Mouse (Mus musculus) forebrain, postnatal 0 days (tissue): ENCODE results near the gene Tcfl5. TPM values are rescaled to one million over a fixed set of nuclear protein-coding genes. Genes with fewer than 3 reads are reported as not detected.

ENCODE experiments used
- ATAC-seq: fragments of 200-750 bp; cut with Nextera tagmentation; 2 replicates; pipeline ENCODE4 v1.8.0; 2017; ENCODE audit warnings: mild to moderate bottlenecking, moderate library complexity
- DNase-seq: peaks from one replicate; pipeline ENCODE4 v3.0.0-alpha.2; 2015
- H3K27ac ChIP-seq: fragments of 300-500 bp; sonication (generic); 2 replicates; pipeline ENCODE4 v1.5.1; 2014; ENCODE audit warnings: low read depth, mild to moderate bottlenecking, antibody characterized with exemption, low read length, moderate library complexity, mixed read lengths
- H3K27me3 ChIP-seq: fragments of 300-500 bp; sonication (generic); 2 replicates; pipeline ENCODE4 v1.6.1; 2014; ENCODE audit warnings: mild to moderate bottlenecking, low read length, mixed read lengths; ENCODE audit not compliant: insufficient read depth
- H3K36me3 ChIP-seq: fragments of 300-500 bp; sonication (generic); 2 replicates; pipeline ENCODE4 v1.6.1; 2014; ENCODE audit warnings: mild to moderate bottlenecking, moderate library complexity; ENCODE audit not compliant: insufficient read depth
- H3K4me1 ChIP-seq: fragments of 300-500 bp; sonication (generic); 2 replicates; pipeline ENCODE4 v1.6.1; 2014; ENCODE audit warnings: antibody characterized with exemption; ENCODE audit not compliant: insufficient read depth
- H3K4me2 ChIP-seq: fragments of 300-500 bp; sonication (generic); 2 replicates; pipeline ENCODE4 v1.6.1; 2014; ENCODE audit warnings: low read depth, mild to moderate bottlenecking, moderate library complexity
- H3K4me3 ChIP-seq: fragments of 300-500 bp; sonication (generic); 2 replicates; pipeline ENCODE4 v1.5.1; 2014; ENCODE audit warnings: low read depth, low read length, mixed read lengths
- H3K9ac ChIP-seq: fragments of 300-500 bp; sonication (generic); 2 replicates; pipeline ENCODE4 v1.6.1; 2014; ENCODE audit warnings: mild to moderate bottlenecking
- H3K9me3 ChIP-seq: fragments of 300-500 bp; sonication (generic); 2 replicates; pipeline ENCODE4 v1.6.1; 2016; ENCODE audit warnings: low read length
- CTCF ChIP-seq: sonication (generic); IDR thresholded peaks from 2 replicates; pipeline ENCODE4 v1.5.1; 2016; ENCODE audit warnings: antibody characterized with exemption, control low read depth, low read depth
- WGBS: fragments of 180-500 bp; shearing (Covaris S2); extraction: QIAGEN DNeasy Blood & Tissue Kit; methylation state at CpG from one replicate; pipeline ENCODE4 v1.1.7; 2014; 5-methylcytosine and 5-hydroxymethylcytosine counted together
- polyA plus RNA-seq: library from polyadenylated mRNA; unstranded; fragments of >200 nt; fragmentation: Nextera tagmentation; extraction: Ambion mirVana; gene quantifications from 2 replicates; pipeline ENCODE4 v1.2.1, GENCODE M21; 2015
- total RNA-seq: library from RNA; depleted of rRNA; stranded (reverse); fragments of >200 nt; gene quantifications from 2 replicates; pipeline ENCODE4 v1.2.3, GENCODE M21; 2014; rRNA removed

Tcfl5 gene
- total and polyA plus RNA-seq, 2 experiments from 2014 or later, result 1.2 to 5.9 TPM

- H3K27ac ChIP-seq, result no peak within 1 kb of the TSS
- DNase-seq, result no peak
- 69% methylated on average over 3 of the region's 3 CpGs for WGBS
Observed at GRCm38 (mm10) chr2:180581002-180581401, 61.5 kb downstream of the Tcfl5 start, which contains the start of gene Mrgbp. Gene Mrgbp, plus strand, starts transcription at chr2:180581304.

GRCm38 (mm10) chr2:180578686-180579085, 63.8 kb downstream of the Tcfl5 start:
- DNase-seq (peak; percentile 90), ATAC-seq (peak; percentile 50)
- no peaks in the 10 kb centered on the region for H3K9me3 ChIP-seq
- 4% methylated on average over 3 of the region's 3 CpGs for WGBS
- H3K9ac ChIP-seq, result no peak overlapping the region
- H3K27me3 ChIP-seq, result 0 out of 2 replicates have a peak, but pooled peaks cover 3% of the 10 kb centered on the region
- no peak overlapping the region for H3K4me3 ChIP-seq
- H3K27ac ChIP-seq, result no peak overlapping the region
- peaks cover 6% of the 10 kb centered on the region for H3K4me1 ChIP-seq
- H3K4me2 ChIP-seq, result no peak overlapping the region
- TF ChIP-seq CTCF, result peak; percentile 95
- H3K36me3 ChIP-seq, result no peaks in the 10 kb centered on the region

More at GRCm38 (mm10) chr2:180581002-180581401, 61.5 kb downstream of the Tcfl5 start, which contains the start of gene Mrgbp:
- no peak within 1 kb of the TSS for H3K9ac ChIP-seq
- H3K27me3 ChIP-seq, result 0 out of 2 replicates have a peak, but pooled peaks cover 3% of the 10 kb centered on the region
- no peak within 1 kb of the TSS for H3K4me3 ChIP-seq
- no peak within 1 kb of the TSS for H3K4me2 ChIP-seq
- peaks cover 13% of the 10 kb centered on the region for H3K36me3 ChIP-seq
- ATAC-seq, result no peak
- no peaks in the 10 kb centered on the region for H3K9me3 ChIP-seq
- no peak for TF ChIP-seq CTCF
- H3K4me1 ChIP-seq, result peaks cover 8% of the 10 kb centered on the region

GRCm38 (mm10) chr2:180576482-180576881, 66.0 kb downstream of the Tcfl5 start:
- TF ChIP-seq CTCF, result no peak
- no peak for ATAC-seq
- Histone ChIP-seq H3K9ac (no peak overlapping the region), H3K4me1 (no peaks in the 10 kb centered on the region), H3K4me3 (no peak overlapping the region), H3K9me3 (no peaks in the 10 kb centered on the region), H3K36me3 (no peaks in the 10 kb centered on the region), H3K27ac (no peak overlapping the region), H3K4me2 (no peak overlapping the region), H3K27me3 (0 out of 2 replicates have a peak, but pooled peaks cover 3% of the 10 kb centered on the region)
- 37% methylated on average over 4 of the region's 4 CpGs for WGBS
- DNase-seq, result no peak

Other genes with a start within 250 kb of the Tcfl5 start
- 1.8 TPM in 2 replicates for gene Slco4a1, start 186.5 kb downstream of the Tcfl5 start, total RNA-seq
- gene Slco4a1, start 186.5 kb downstream of the Tcfl5 start, polyA plus RNA-seq, result 1.3 and 1.6 TPM in 2 replicates
- 19.8 and 35.8 TPM in 2 replicates for gene Ntsr1, start 142.7 kb downstream of the Tcfl5 start, total RNA-seq
- gene Ntsr1, start 142.7 kb downstream of the Tcfl5 start, polyA plus RNA-seq, result 13.2 and 18.1 TPM in 2 replicates
- gene Mrgbp, start 61.4 kb downstream of the Tcfl5 start, total RNA-seq, result 55.0 and 63.2 TPM in 2 replicates
- 31.8 and 34.2 TPM in 2 replicates for gene Mrgbp, start 61.4 kb downstream of the Tcfl5 start, polyA plus RNA-seq
- 116 and 127 TPM in 2 replicates for gene Ogfr, start 53.5 kb downstream of the Tcfl5 start, total RNA-seq
- gene Ogfr, start 53.5 kb downstream of the Tcfl5 start, polyA plus RNA-seq, result 84.7 and 86.0 TPM in 2 replicates
- 42.4 and 47.9 TPM in 2 replicates for gene Col9a3, start 44.9 kb downstream of the Tcfl5 start, total RNA-seq
- gene Col9a3, start 44.9 kb downstream of the Tcfl5 start, polyA plus RNA-seq, result 46.8 and 49.5 TPM in 2 replicates
- gene Dido1, start 67.3 kb upstream of the Tcfl5 start, total RNA-seq, result 41.2 and 50.2 TPM in 2 replicates
- 12.2 and 17.6 TPM in 2 replicates for gene Dido1, start 67.3 kb upstream of the Tcfl5 start, polyA plus RNA-seq
- 49.8 and 69.9 TPM in 2 replicates for gene Gid8, start 67.4 kb upstream of the Tcfl5 start, total RNA-seq
- gene Gid8, start 67.4 kb upstream of the Tcfl5 start, polyA plus RNA-seq, result 43.6 and 50.6 TPM in 2 replicates
- gene Slc17a9, start 82.6 kb upstream of the Tcfl5 start, total RNA-seq, result 0.10 and 0.38 TPM in 2 replicates
- 0.10 and 0.19 TPM in 2 replicates for gene Slc17a9, start 82.6 kb upstream of the Tcfl5 start, polyA plus RNA-seq
- 0.33 and 0.46 TPM in 2 replicates for gene Bhlhe23, start 134.2 kb upstream of the Tcfl5 start, total RNA-seq
- gene Bhlhe23, start 134.2 kb upstream of the Tcfl5 start, polyA plus RNA-seq, result 0.18 and 0.71 TPM in 2 replicates